Mouse (Mus musculus) liver, postnatal 0 days (tissue): Measurements from ENCODE around the gene Phactr4. TPM values are rescaled to one million over a fixed set of nuclear protein-coding genes. Genes with fewer than 3 reads are reported as not detected.

Source experiments
- ATAC-seq: fragments of 200-750 bp; cut with Nextera tagmentation; 2 replicates; pipeline ENCODE4 v1.8.0; 2017; ENCODE audit warnings: mild to moderate bottlenecking, moderate library complexity
- DNase-seq: peaks from one replicate; pipeline ENCODE4 v3.0.0-alpha.2; 2016
- H3K27ac ChIP-seq: fragments of 300-500 bp; sonication (generic); 2 replicates; pipeline ENCODE4 v1.5.1; 2014; ENCODE audit warnings: antibody characterized with exemption, moderate library complexity, mild to moderate bottlenecking, low read depth
- H3K27me3 ChIP-seq: fragments of 300-500 bp; sonication (generic); 2 replicates; pipeline ENCODE4 v1.6.1; 2014; ENCODE audit warnings: low read length, control low read depth, mixed read lengths; ENCODE audit not compliant: insufficient read depth
- H3K36me3 ChIP-seq: fragments of 300-500 bp; sonication (generic); replicated peaks from 2 replicates; pipeline ENCODE4 v1.6.1; 2014; ENCODE audit warnings: mild to moderate bottlenecking, control low read depth, low read length, moderate library complexity, mixed read lengths; ENCODE audit not compliant: insufficient read depth
- H3K4me1 ChIP-seq: fragments of 300-500 bp; sonication (generic); 2 replicates; pipeline ENCODE4 v1.6.1; 2014; ENCODE audit warnings: antibody characterized with exemption, mild to moderate bottlenecking, control low read depth; ENCODE audit not compliant: insufficient read depth
- H3K4me2 ChIP-seq: fragments of 300-500 bp; sonication (generic); 2 replicates; pipeline ENCODE4 v1.6.1; 2014; ENCODE audit warnings: low read depth, mild to moderate bottlenecking, low read length, moderate library complexity, mixed read lengths
- H3K4me3 ChIP-seq: fragments of 300-500 bp; sonication (generic); 2 replicates; pipeline ENCODE4 v1.5.1; 2014; ENCODE audit warnings: low read depth, low read length
- H3K9ac ChIP-seq: fragments of 300-500 bp; sonication (generic); replicated peaks from 2 replicates; pipeline ENCODE4 v1.6.1; 2014; ENCODE audit warnings: mild to moderate bottlenecking, moderate library complexity
- H3K9me3 ChIP-seq: fragments of 300-500 bp; sonication (generic); 2 replicates; pipeline ENCODE4 v1.6.1; 2016; ENCODE audit warnings: mild to moderate bottlenecking, control low read depth, low read length, mixed read lengths
- CTCF ChIP-seq: sonication (generic); IDR thresholded peaks from 2 replicates; pipeline ENCODE4 v1.5.1; 2016; ENCODE audit warnings: antibody characterized with exemption, low read depth
- EP300 ChIP-seq: IDR thresholded peaks from 2 replicates; pipeline ENCODE4 v1.6.1; 2016; ENCODE audit warnings: antibody characterized with exemption, low read depth, mild to moderate bottlenecking
- WGBS: fragments of 180-500 bp; shearing (Covaris S2); extraction: QIAGEN DNeasy Blood & Tissue Kit; methylation state at CpG from one replicate; pipeline ENCODE4 v1.1.7; 2014; ENCODE audit not compliant: insufficient replicate concordance; 5-methylcytosine and 5-hydroxymethylcytosine counted together
- polyA plus RNA-seq: library from polyadenylated mRNA; unstranded; fragments of >200 nt; fragmentation: Nextera tagmentation; extraction: Ambion mirVana; gene quantifications from 2 replicates; pipeline ENCODE4 v1.2.1, GENCODE M21; 2015

The Phactr4 gene
- polyA plus RNA-seq, 1 experiment from 2014 or later: 7.7 TPM

GRCm38 (mm10) chr4:132338943-132339342, 83.3 kb downstream of the Phactr4 start:
- no peak overlapping the region for H3K4me2 ChIP-seq
- no peak overlapping the region for H3K4me3 ChIP-seq
- peaks cover 61% of the 10 kb centered on the region for H3K36me3 ChIP-seq
- no peak overlapping the region for H3K27ac ChIP-seq
- DNase-seq (no peak), ATAC-seq (no peak)
- H3K27me3 ChIP-seq: no peaks in the 10 kb centered on the region
- WGBS: 91% methylated on average over 13 of the region's 13 CpGs
- no peaks in the 10 kb centered on the region for H3K9me3 ChIP-seq
- H3K9ac ChIP-seq: no peak overlapping the region
- peaks cover 11% of the 10 kb centered on the region; the same call in 1 of the 2 replicates for H3K4me1 ChIP-seq
- no peak for TF ChIP-seq EP300
- no peak for TF ChIP-seq CTCF

- H3K4me2 ChIP-seq: no peak overlapping the region
- ATAC-seq (no peak), DNase-seq (no peak)
- TF ChIP-seq EP300 (no peak), CTCF (no peak)
- WGBS: 76% methylated on average over 6 of the region's 6 CpGs
- no peak overlapping the region for H3K27ac ChIP-seq
- no peak overlapping the region for H3K4me3 ChIP-seq
- no peak overlapping the region for H3K9ac ChIP-seq
- H3K27me3 ChIP-seq: no peaks in the 10 kb centered on the region
- peaks cover 11% of the 10 kb centered on the region for H3K4me1 ChIP-seq
- peaks cover 50% of the 10 kb centered on the region for H3K36me3 ChIP-seq
- no peaks in the 10 kb centered on the region for H3K9me3 ChIP-seq
Measured at GRCm38 (mm10) chr4:132332880-132333279, 89.4 kb downstream of the Phactr4 start.

GRCm38 (mm10) chr4:132331960-132332359, 90.3 kb downstream of the Phactr4 start:
- H3K4me1 ChIP-seq: peaks cover 11% of the 10 kb centered on the region
- TF ChIP-seq CTCF: no peak
- no peaks in the 10 kb centered on the region for H3K27me3 ChIP-seq
- DNase-seq: no peak
- H3K9me3 ChIP-seq: no peaks in the 10 kb centered on the region
- H3K4me2 ChIP-seq: no peak overlapping the region
- H3K4me3 ChIP-seq: no peak overlapping the region
- no peak overlapping the region for H3K27ac ChIP-seq
- 85% methylated on average over 3 of the region's 3 CpGs for WGBS
- H3K9ac ChIP-seq: no peak overlapping the region
- ATAC-seq: no peak
- peaks cover 45% of the 10 kb centered on the region for H3K36me3 ChIP-seq

GRCm38 (mm10) chr4:132329835-132330354, 92.4 kb downstream of the Phactr4 start:
- ATAC-seq (peak; percentile 41), DNase-seq (no peak)
- no peak for TF ChIP-seq CTCF
- no peak for TF ChIP-seq EP300
- H3K36me3 ChIP-seq: peaks cover 36% of the 10 kb centered on the region
- WGBS: 14% methylated on average over 10 of the region's 10 CpGs
- H3K27me3 ChIP-seq: no peaks in the 10 kb centered on the region
- peak overlapping the region; percentile 87 for H3K27ac ChIP-seq
- H3K4me2 ChIP-seq: peak overlapping the region; percentile 79
- H3K4me3 ChIP-seq: peak overlapping the region; percentile 66
- H3K9ac ChIP-seq: peak overlapping the region; percentile 77
- peaks cover 11% of the 10 kb centered on the region for H3K4me1 ChIP-seq
- H3K9me3 ChIP-seq: no peaks in the 10 kb centered on the region

- WGBS: under 1% methylated on average over 52 of the region's 52 CpGs
- peak within 1 kb of the TSS; percentile 66 for H3K4me3 ChIP-seq
- peaks cover 11% of the 10 kb centered on the region for H3K4me1 ChIP-seq
Measured at GRCm38 (mm10) chr4:132329115-132329834, 93.0 kb downstream of the Phactr4 start, which contains the start of gene Trnau1ap. TSS of gene Trnau1ap (minus strand) at chr4:132329538.

GRCm38 (mm10) chr4:132328391-132328982, 93.8 kb downstream of the Phactr4 start:
- no peaks in the 10 kb centered on the region for H3K9me3 ChIP-seq
- TF ChIP-seq EP300 (no peak), CTCF (no peak)
- no peaks in the 10 kb centered on the region for H3K27me3 ChIP-seq
- H3K4me1 ChIP-seq: peaks cover 11% of the 10 kb centered on the region
- H3K4me2 ChIP-seq: peak overlapping the region; percentile 79
- peak overlapping the region; percentile 87 for H3K27ac ChIP-seq
- peak overlapping the region; percentile 77 for H3K9ac ChIP-seq
- ATAC-seq (no peak), DNase-seq (no peak)
- 58% methylated on average over 14 of the region's 14 CpGs for WGBS
- H3K4me3 ChIP-seq: peak overlapping the region; percentile 66
- peaks cover 25% of the 10 kb centered on the region for H3K36me3 ChIP-seq

More at GRCm38 (mm10) chr4:132329115-132329834, 93.0 kb downstream of the Phactr4 start, which contains the start of gene Trnau1ap:
- DNase-seq (peak; percentile 98), ATAC-seq (peak; percentile 97)
- Histone ChIP-seq H3K9me3 (no peaks in the 10 kb centered on the region), H3K36me3 (peaks cover 32% of the 10 kb centered on the region), H3K27ac (peak within 1 kb of the TSS; percentile 87), H3K4me2 (peak within 1 kb of the TSS; percentile 79), H3K27me3 (no peaks in the 10 kb centered on the region), H3K9ac (peak within 1 kb of the TSS; percentile 77)
- TF ChIP-seq CTCF (peak; percentile 55), EP300 (no peak)
